Mouse (Mus musculus): ENCODE results near the gene Kansl1. TPM values are rescaled to one million over a fixed set of nuclear protein-coding genes. Genes with fewer than 3 reads are reported as not detected.

The Kansl1 gene
- polyA plus RNA-seq, 1 experiment from 2014 or later = 28.2 TPM

GRCm38 (mm10) chr11:104392153-104392552 lies 76.5 kb downstream of the Kansl1 start:
- 76% methylated on average over 1 of the region's 1 CpGs for WGBS
- 0 out of 2 replicates have a peak, but pooled peaks cover 2% of the 10 kb centered on the region for H3K4me1 ChIP-seq (ENCODE audit: control insufficient read depth, insufficient read depth, low read length)
- ATAC-seq = no peak
- no peaks in the 10 kb centered on the region for H3K27me3 ChIP-seq (ENCODE audit: control insufficient read depth, insufficient read depth, low read depth, low read length)
- no peaks in the 10 kb centered on the region for H3K36me3 ChIP-seq (ENCODE audit: control insufficient read depth, insufficient read depth, low read length)
- no peaks in the 10 kb centered on the region for H3K9me3 ChIP-seq (replicated peaks; ENCODE audit: control insufficient read depth, low read length, poor library complexity, severe bottlenecking)
- H3K9ac ChIP-seq (ENCODE audit: low read depth, low read length) = no peak overlapping the region
- H3K4me3 ChIP-seq (ENCODE audit: low read depth, low read length) = no peak overlapping the region
- H3K27ac ChIP-seq (ENCODE audit: low read length) = no peak overlapping the region
- no peak overlapping the region for H3K4me2 ChIP-seq (ENCODE audit: low read length)

- no peak for ATAC-seq
- Histone ChIP-seq H3K4me2 (ENCODE audit: low read length) (no peak overlapping the region), H3K9me3 (replicated peaks; ENCODE audit: control insufficient read depth, low read length, poor library complexity, severe bottlenecking) (no peaks in the 10 kb centered on the region), H3K9ac (ENCODE audit: low read depth, low read length) (no peak overlapping the region), H3K27ac (ENCODE audit: low read length) (no peak overlapping the region), H3K4me3 (ENCODE audit: low read depth, low read length) (no peak overlapping the region), H3K27me3 (ENCODE audit: control insufficient read depth, insufficient read depth, low read depth, low read length) (no peaks in the 10 kb centered on the region), H3K4me1 (ENCODE audit: control insufficient read depth, insufficient read depth, low read length) (no peaks in the 10 kb centered on the region), H3K36me3 (ENCODE audit: control insufficient read depth, insufficient read depth, low read length) (no peaks in the 10 kb centered on the region)
- WGBS = 95% methylated on average over 1 of the region's 1 CpGs
These were observed 81.4 kb downstream of the Kansl1 start for GRCm38 (mm10) chr11:104387284-104387683.

GRCm38 (mm10) chr11:104386595-104386994 lies 82.1 kb downstream of the Kansl1 start:
- H3K27me3 ChIP-seq (ENCODE audit: control insufficient read depth, insufficient read depth, low read depth, low read length) = no peaks in the 10 kb centered on the region
- H3K9me3 ChIP-seq (replicated peaks; ENCODE audit: control insufficient read depth, low read length, poor library complexity, severe bottlenecking) = no peaks in the 10 kb centered on the region
- H3K4me1 ChIP-seq (ENCODE audit: control insufficient read depth, insufficient read depth, low read length) = no peaks in the 10 kb centered on the region
- 100% methylated on average over 1 of the region's 1 CpGs for WGBS
- H3K4me3 ChIP-seq (ENCODE audit: low read depth, low read length) = no peak overlapping the region
- no peak overlapping the region for H3K27ac ChIP-seq (ENCODE audit: low read length)
- no peak for ATAC-seq
- no peaks in the 10 kb centered on the region for H3K36me3 ChIP-seq (ENCODE audit: control insufficient read depth, insufficient read depth, low read length)
- no peak overlapping the region for H3K4me2 ChIP-seq (ENCODE audit: low read length)
- no peak overlapping the region for H3K9ac ChIP-seq (ENCODE audit: low read depth, low read length)

GRCm38 (mm10) chr11:104383167-104383810 lies 85.4 kb downstream of the Kansl1 start:
- Histone ChIP-seq H3K4me3 (ENCODE audit: low read depth, low read length) (no peak overlapping the region), H3K9me3 (replicated peaks; ENCODE audit: control insufficient read depth, low read length, poor library complexity, severe bottlenecking) (no peaks in the 10 kb centered on the region), H3K9ac (ENCODE audit: low read depth, low read length) (no peak overlapping the region), H3K27me3 (ENCODE audit: control insufficient read depth, insufficient read depth, low read depth, low read length) (no peaks in the 10 kb centered on the region), H3K4me1 (ENCODE audit: control insufficient read depth, insufficient read depth, low read length) (no peaks in the 10 kb centered on the region), H3K4me2 (ENCODE audit: low read length) (no peak overlapping the region), H3K27ac (ENCODE audit: low read length) (no peak overlapping the region), H3K36me3 (ENCODE audit: control insufficient read depth, insufficient read depth, low read length) (no peaks in the 10 kb centered on the region)
- 89% methylated on average over 2 of the region's 2 CpGs for WGBS
- no peak for ATAC-seq

- ATAC-seq = no peak
- no peak overlapping the region for H3K4me3 ChIP-seq (ENCODE audit: low read depth, low read length)
- no peaks in the 10 kb centered on the region for H3K9me3 ChIP-seq (replicated peaks; ENCODE audit: control insufficient read depth, low read length, poor library complexity, severe bottlenecking)
- H3K4me2 ChIP-seq (ENCODE audit: low read length) = no peak overlapping the region
- H3K27me3 ChIP-seq (ENCODE audit: control insufficient read depth, insufficient read depth, low read depth, low read length) = no peaks in the 10 kb centered on the region
- H3K9ac ChIP-seq (ENCODE audit: low read depth, low read length) = no peak overlapping the region
- no peaks in the 10 kb centered on the region for H3K4me1 ChIP-seq (ENCODE audit: control insufficient read depth, insufficient read depth, low read length)
- WGBS = 79% methylated on average over 4 of the region's 4 CpGs
- H3K36me3 ChIP-seq (ENCODE audit: control insufficient read depth, insufficient read depth, low read length) = no peaks in the 10 kb centered on the region
- no peak overlapping the region for H3K27ac ChIP-seq (ENCODE audit: low read length)
These were observed 86.8 kb downstream of the Kansl1 start for GRCm38 (mm10) chr11:104381887-104382286.

GRCm38 (mm10) chr11:104379635-104380034 lies 89.0 kb downstream of the Kansl1 start:
- no peak for ATAC-seq
- Histone ChIP-seq H3K27ac (ENCODE audit: low read length) (no peak overlapping the region), H3K36me3 (ENCODE audit: control insufficient read depth, insufficient read depth, low read length) (no peaks in the 10 kb centered on the region), H3K4me2 (ENCODE audit: low read length) (no peak overlapping the region), H3K27me3 (ENCODE audit: control insufficient read depth, insufficient read depth, low read depth, low read length) (no peaks in the 10 kb centered on the region), H3K9me3 (replicated peaks; ENCODE audit: control insufficient read depth, low read length, poor library complexity, severe bottlenecking) (no peaks in the 10 kb centered on the region), H3K9ac (ENCODE audit: low read depth, low read length) (no peak overlapping the region), H3K4me3 (ENCODE audit: low read depth, low read length) (no peak overlapping the region), H3K4me1 (ENCODE audit: control insufficient read depth, insufficient read depth, low read length) (no peaks in the 10 kb centered on the region)
- WGBS = 81% methylated on average over 1 of the region's 1 CpGs

GRCm38 (mm10) chr11:104376291-104376690 lies 92.4 kb downstream of the Kansl1 start:
- 85% methylated on average over 3 of the region's 3 CpGs for WGBS
- Histone ChIP-seq H3K9me3 (replicated peaks; ENCODE audit: control insufficient read depth, low read length, poor library complexity, severe bottlenecking) (no peaks in the 10 kb centered on the region), H3K4me3 (ENCODE audit: low read depth, low read length) (no peak overlapping the region), H3K9ac (ENCODE audit: low read depth, low read length) (no peak overlapping the region), H3K4me1 (ENCODE audit: control insufficient read depth, insufficient read depth, low read length) (no peaks in the 10 kb centered on the region), H3K36me3 (ENCODE audit: control insufficient read depth, insufficient read depth, low read length) (no peaks in the 10 kb centered on the region), H3K27me3 (ENCODE audit: control insufficient read depth, insufficient read depth, low read depth, low read length) (no peaks in the 10 kb centered on the region), H3K27ac (ENCODE audit: low read length) (no peak overlapping the region), H3K4me2 (ENCODE audit: low read length) (no peak overlapping the region)
- ATAC-seq = no peak

- ATAC-seq = no peak
- Histone ChIP-seq H3K9me3 (replicated peaks; ENCODE audit: control insufficient read depth, low read length, poor library complexity, severe bottlenecking) (no peaks in the 10 kb centered on the region), H3K36me3 (ENCODE audit: control insufficient read depth, insufficient read depth, low read length) (peaks cover 4% of the 10 kb centered on the region; the same call in 1 of the 2 replicates), H3K27ac (ENCODE audit: low read length) (no peak overlapping the region), H3K4me1 (ENCODE audit: control insufficient read depth, insufficient read depth, low read length) (no peaks in the 10 kb centered on the region), H3K4me2 (ENCODE audit: low read length) (no peak overlapping the region), H3K4me3 (ENCODE audit: low read depth, low read length) (no peak overlapping the region), H3K9ac (ENCODE audit: low read depth, low read length) (no peak overlapping the region), H3K27me3 (ENCODE audit: control insufficient read depth, insufficient read depth, low read depth, low read length) (no peaks in the 10 kb centered on the region)
- WGBS = 83% methylated on average over 5 of the region's 5 CpGs
These were observed 101.0 kb downstream of the Kansl1 start for GRCm38 (mm10) chr11:104367486-104368190.

- 94% methylated on average over 2 of the region's 2 CpGs for WGBS
- Histone ChIP-seq H3K27ac (ENCODE audit: low read length) (no peak overlapping the region), H3K27me3 (ENCODE audit: control insufficient read depth, insufficient read depth, low read depth, low read length) (no peaks in the 10 kb centered on the region), H3K4me3 (ENCODE audit: low read depth, low read length) (no peak overlapping the region), H3K9ac (ENCODE audit: low read depth, low read length) (no peak overlapping the region), H3K9me3 (replicated peaks; ENCODE audit: control insufficient read depth, low read length, poor library complexity, severe bottlenecking) (no peaks in the 10 kb centered on the region), H3K36me3 (ENCODE audit: control insufficient read depth, insufficient read depth, low read length) (peaks cover 4% of the 10 kb centered on the region; the same call in 1 of the 2 replicates), H3K4me2 (ENCODE audit: low read length) (no peak overlapping the region), H3K4me1 (ENCODE audit: control insufficient read depth, insufficient read depth, low read length) (no peaks in the 10 kb centered on the region)
- no peak for ATAC-seq
These were observed 104.6 kb downstream of the Kansl1 start for GRCm38 (mm10) chr11:104363823-104364600.

Data from midbrain, embryonic 16.5 days (tissue).